Mouse (Mus musculus) adrenal gland, postnatal 25 days (tissue): ENCODE results near the gene Cdr2l. TPM values are rescaled to one million over a fixed set of nuclear protein-coding genes. Genes with fewer than 3 reads are reported as not detected.

Experiments
- total RNA-seq: library from RNA; stranded (reverse); gene quantifications from 2 replicates; pipeline ENCODE4 v1.2.3, GENCODE M21; 2021

The Cdr2l gene
- total RNA-seq, 1 experiment from 2014 or later = 59.1 TPM

Other genes with a start within 250 kb of the Cdr2l start
- gene Cd300lf, start 247.9 kb upstream of the Cdr2l start, total RNA-seq = 0.55 and 0.62 TPM in 2 replicates
- 17.5 and 18.1 TPM in 2 replicates for gene Slc9a3r1, start 218.6 kb upstream of the Cdr2l start, total RNA-seq
- gene Tmem104, start 194.4 kb upstream of the Cdr2l start, total RNA-seq = 19.9 and 22.3 TPM in 2 replicates
- gene Nat9, start 194.1 kb upstream of the Cdr2l start, total RNA-seq = 37.3 and 38.1 TPM in 2 replicates
- gene Grin2c, start 114.7 kb upstream of the Cdr2l start, total RNA-seq = 2.5 and 3.5 TPM in 2 replicates
- 1,338 and 1,408 TPM in 2 replicates for gene Fdxr, start 104.9 kb upstream of the Cdr2l start, total RNA-seq
- gene Fads6, start 84.3 kb upstream of the Cdr2l start, total RNA-seq = 75.5 and 93.9 TPM in 2 replicates
- gene Otop2, start 74.8 kb upstream of the Cdr2l start, total RNA-seq = not detected in 2 replicates
- gene Ush1g, start 59.9 kb upstream of the Cdr2l start, total RNA-seq = 0.62 and 0.79 TPM in 2 replicates
- not detected in 2 replicates for gene Otop3, start 47.2 kb upstream of the Cdr2l start, total RNA-seq
- gene Hid1, start 14.2 kb upstream of the Cdr2l start, total RNA-seq = 13.2 and 14.8 TPM in 2 replicates
- gene Mrpl58, start 21.8 kb downstream of the Cdr2l start, total RNA-seq = 140 and 153 TPM in 2 replicates
- gene Atp5h, start 38.0 kb downstream of the Cdr2l start, total RNA-seq = 518 and 521 TPM in 2 replicates
- gene Kctd2, start 38.2 kb downstream of the Cdr2l start, total RNA-seq = 59.9 and 72.4 TPM in 2 replicates
- gene Trim80, start 58.6 kb downstream of the Cdr2l start, total RNA-seq = 0.21 TPM in 1 of 2 replicates, not detected in the other
- not detected in 2 replicates for gene Slc16a5, start 80.6 kb downstream of the Cdr2l start, total RNA-seq
- gene Armc7, start 93.8 kb downstream of the Cdr2l start, total RNA-seq = 11.4 and 11.5 TPM in 2 replicates
- 131 and 151 TPM in 2 replicates for gene Nt5c, start 109.9 kb downstream of the Cdr2l start, total RNA-seq
- gene Jpt1, start 132.5 kb downstream of the Cdr2l start, total RNA-seq = 91.7 and 92.8 TPM in 2 replicates
- gene Sumo2, start 154.4 kb downstream of the Cdr2l start, total RNA-seq = 254 and 263 TPM in 2 replicates
- gene Nup85, start 182.5 kb downstream of the Cdr2l start, total RNA-seq = 54.0 and 60.7 TPM in 2 replicates
- gene Mrps7, start 222.0 kb downstream of the Cdr2l start, total RNA-seq = 89.3 and 99.8 TPM in 2 replicates
- 25.4 and 31.1 TPM in 2 replicates for gene Gga3, start 222.1 kb downstream of the Cdr2l start, total RNA-seq
- 135 and 205 TPM in 2 replicates for gene Mif4gd, start 231.1 kb downstream of the Cdr2l start, total RNA-seq
- 107 and 114 TPM in 2 replicates for gene Slc25a19, start 246.4 kb downstream of the Cdr2l start, total RNA-seq